Mouse (Mus musculus) stomach, postnatal 0 days (tissue): ENCODE data around the gene Adamts12.

Experiments used
- CTCF ChIP-seq: IDR thresholded peaks from 2 replicates; pipeline ENCODE4 v1.5.1; 2016; ENCODE audit warnings: antibody characterized with exemption, low read depth, mild to moderate bottlenecking, moderate library complexity
- EP300 ChIP-seq: optimal IDR thresholded peaks from 2 replicates; pipeline ENCODE3; 2016; ENCODE audit warnings: antibody characterized with exemption

DNA sequence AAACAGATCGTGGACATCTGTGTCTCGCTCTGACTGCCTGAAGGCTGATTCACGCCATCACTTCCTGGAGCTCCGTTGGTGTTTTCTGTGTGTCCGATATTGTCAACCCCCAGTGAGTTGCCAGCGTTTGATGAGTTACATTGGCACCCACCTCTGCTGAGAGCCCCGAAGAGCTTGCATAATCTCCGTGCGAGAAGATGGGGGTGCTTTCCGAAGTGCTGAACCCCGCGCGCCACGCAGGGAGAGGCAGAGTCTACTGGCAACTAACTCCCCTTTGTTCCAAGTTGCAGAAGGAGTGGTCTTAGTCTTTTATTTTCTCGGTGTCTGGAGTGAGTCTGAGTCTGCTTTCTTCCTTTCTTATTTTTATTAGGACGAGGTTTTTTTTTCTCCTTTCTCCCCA, 26.9 kb upstream of the Adamts12 start, which contains the start of gene Rxfp3:
- TF ChIP-seq CTCF (no peak), EP300 (no peak)
